Mouse (Mus musculus) forebrain, postnatal 0 days (tissue): Measurements from ENCODE around the gene Mgll. TPM values are rescaled to one million over a fixed set of nuclear protein-coding genes. Genes with fewer than 3 reads are reported as not detected.

Experiments
- ATAC-seq: fragments of 200-750 bp; cut with Nextera tagmentation; 2 replicates; pipeline ENCODE4 v1.8.0; 2017; ENCODE audit warnings: mild to moderate bottlenecking, moderate library complexity
- DNase-seq: peaks from one replicate; pipeline ENCODE4 v3.0.0-alpha.2; 2015
- H3K27ac ChIP-seq: fragments of 300-500 bp; sonication (generic); 2 replicates; pipeline ENCODE4 v1.5.1; 2014; ENCODE audit warnings: low read depth, mild to moderate bottlenecking, antibody characterized with exemption, low read length, moderate library complexity, mixed read lengths
- H3K27me3 ChIP-seq: fragments of 300-500 bp; sonication (generic); 2 replicates; pipeline ENCODE4 v1.6.1; 2014; ENCODE audit warnings: mild to moderate bottlenecking, low read length, mixed read lengths; ENCODE audit not compliant: insufficient read depth
- H3K36me3 ChIP-seq: fragments of 300-500 bp; sonication (generic); 2 replicates; pipeline ENCODE4 v1.6.1; 2014; ENCODE audit warnings: mild to moderate bottlenecking, moderate library complexity; ENCODE audit not compliant: insufficient read depth
- H3K4me1 ChIP-seq: fragments of 300-500 bp; sonication (generic); 2 replicates; pipeline ENCODE4 v1.6.1; 2014; ENCODE audit warnings: antibody characterized with exemption; ENCODE audit not compliant: insufficient read depth
- H3K4me2 ChIP-seq: fragments of 300-500 bp; sonication (generic); 2 replicates; pipeline ENCODE4 v1.6.1; 2014; ENCODE audit warnings: low read depth, mild to moderate bottlenecking, moderate library complexity
- H3K4me3 ChIP-seq: fragments of 300-500 bp; sonication (generic); 2 replicates; pipeline ENCODE4 v1.5.1; 2014; ENCODE audit warnings: low read depth, low read length, mixed read lengths
- H3K9ac ChIP-seq: fragments of 300-500 bp; sonication (generic); 2 replicates; pipeline ENCODE4 v1.6.1; 2014; ENCODE audit warnings: mild to moderate bottlenecking
- H3K9me3 ChIP-seq: fragments of 300-500 bp; sonication (generic); 2 replicates; pipeline ENCODE4 v1.6.1; 2016; ENCODE audit warnings: low read length
- CTCF ChIP-seq: sonication (generic); IDR thresholded peaks from 2 replicates; pipeline ENCODE4 v1.5.1; 2016; ENCODE audit warnings: antibody characterized with exemption, control low read depth, low read depth
- WGBS: fragments of 180-500 bp; shearing (Covaris S2); extraction: QIAGEN DNeasy Blood & Tissue Kit; methylation state at CpG from one replicate; pipeline ENCODE4 v1.1.7; 2014; 5-methylcytosine and 5-hydroxymethylcytosine counted together
- polyA plus RNA-seq: library from polyadenylated mRNA; unstranded; fragments of >200 nt; fragmentation: Nextera tagmentation; extraction: Ambion mirVana; gene quantifications from 2 replicates; pipeline ENCODE4 v1.2.1, GENCODE M21; 2015
- total RNA-seq: library from RNA; depleted of rRNA; stranded (reverse); fragments of >200 nt; gene quantifications from 2 replicates; pipeline ENCODE4 v1.2.3, GENCODE M21; 2014

The Mgll gene
- total and polyA plus RNA-seq, 2 experiments from 2014 or later = 35.1 to 60.7 TPM

GRCm38 (mm10) chr6:88776964-88777363 lies 52.8 kb downstream of the Mgll start:
- Histone ChIP-seq H3K4me3 (no peak overlapping the region), H3K9me3 (no peaks in the 10 kb centered on the region), H3K4me1 (no peaks in the 10 kb centered on the region), H3K4me2 (no peak overlapping the region), H3K9ac (no peak overlapping the region), H3K27me3 (no peaks in the 10 kb centered on the region), H3K36me3 (no peaks in the 10 kb centered on the region), H3K27ac (no peak overlapping the region)
- no peak for TF ChIP-seq CTCF
- 82% methylated on average over 8 of the region's 8 CpGs for WGBS
- DNase-seq (no peak), ATAC-seq (no peak)

GRCm38 (mm10) chr6:88778047-88778688 lies 54.0 kb downstream of the Mgll start:
- Histone ChIP-seq H3K27ac (no peak overlapping the region), H3K9ac (no peak overlapping the region), H3K4me2 (no peak overlapping the region), H3K36me3 (no peaks in the 10 kb centered on the region), H3K27me3 (no peaks in the 10 kb centered on the region), H3K9me3 (no peaks in the 10 kb centered on the region), H3K4me1 (no peaks in the 10 kb centered on the region), H3K4me3 (no peak overlapping the region)
- ATAC-seq = no peak
- no peak for DNase-seq
- no peak for TF ChIP-seq CTCF
- WGBS = 23% methylated on average over 8 of the region's 8 CpGs

- no peaks in the 10 kb centered on the region for H3K4me1 ChIP-seq
- TF ChIP-seq CTCF = no peak
- no peak overlapping the region for H3K4me3 ChIP-seq
- no peak overlapping the region for H3K9ac ChIP-seq
- DNase-seq = no peak
- H3K27ac ChIP-seq = no peak overlapping the region
- no peaks in the 10 kb centered on the region for H3K36me3 ChIP-seq
- 84% methylated on average over 5 of the region's 5 CpGs for WGBS
- no peak overlapping the region for H3K4me2 ChIP-seq
- no peaks in the 10 kb centered on the region for H3K27me3 ChIP-seq
- H3K9me3 ChIP-seq = no peaks in the 10 kb centered on the region
- no peak for ATAC-seq
Observed at GRCm38 (mm10) chr6:88779755-88780154, 55.5 kb downstream of the Mgll start.

GRCm38 (mm10) chr6:88781919-88782318 lies 57.7 kb downstream of the Mgll start:
- WGBS = 60% methylated on average over 4 of the region's 4 CpGs
- H3K4me3 ChIP-seq = no peak overlapping the region

GRCm38 (mm10) chr6:88782981-88783397 lies 58.8 kb downstream of the Mgll start:
- Histone ChIP-seq H3K36me3 (no peaks in the 10 kb centered on the region), H3K4me3 (no peak overlapping the region), H3K9ac (no peak overlapping the region), H3K9me3 (no peaks in the 10 kb centered on the region), H3K27me3 (no peaks in the 10 kb centered on the region), H3K27ac (no peak overlapping the region), H3K4me2 (no peak overlapping the region), H3K4me1 (peaks cover 18% of the 10 kb centered on the region)
- TF ChIP-seq CTCF = no peak
- 45% methylated on average over 4 of the region's 4 CpGs for WGBS
- DNase-seq (no peak), ATAC-seq (no peak)

More at GRCm38 (mm10) chr6:88781919-88782318, 57.7 kb downstream of the Mgll start:
- no peak for DNase-seq
- H3K9me3 ChIP-seq = no peaks in the 10 kb centered on the region
- H3K36me3 ChIP-seq = no peaks in the 10 kb centered on the region
- no peak for ATAC-seq
- H3K27me3 ChIP-seq = no peaks in the 10 kb centered on the region
- no peak overlapping the region for H3K9ac ChIP-seq
- H3K4me2 ChIP-seq = no peak overlapping the region
- peaks cover 12% of the 10 kb centered on the region for H3K4me1 ChIP-seq
- no peak overlapping the region for H3K27ac ChIP-seq
- TF ChIP-seq CTCF = no peak

GRCm38 (mm10) chr6:88784691-88785173 lies 60.5 kb downstream of the Mgll start:
- Histone ChIP-seq H3K4me3 (no peak overlapping the region), H3K9me3 (no peaks in the 10 kb centered on the region), H3K9ac (no peak overlapping the region), H3K4me1 (peaks cover 18% of the 10 kb centered on the region), H3K27me3 (no peaks in the 10 kb centered on the region), H3K36me3 (no peaks in the 10 kb centered on the region), H3K4me2 (no peak overlapping the region), H3K27ac (no peak overlapping the region)
- DNase-seq = no peak
- WGBS = 54% methylated on average over 7 of the region's 7 CpGs
- TF ChIP-seq CTCF = peak; percentile 12; the same call in 1 of the 2 replicates
- no peak for ATAC-seq

GRCm38 (mm10) chr6:88785331-88785730 lies 61.1 kb downstream of the Mgll start:
- Histone ChIP-seq H3K9ac (no peak overlapping the region), H3K9me3 (no peaks in the 10 kb centered on the region), H3K36me3 (no peaks in the 10 kb centered on the region), H3K4me2 (no peak overlapping the region), H3K27ac (no peak overlapping the region), H3K4me1 (peaks cover 18% of the 10 kb centered on the region), H3K27me3 (no peaks in the 10 kb centered on the region), H3K4me3 (no peak overlapping the region)
- DNase-seq = peak; percentile 49
- no peak for TF ChIP-seq CTCF
- ATAC-seq = peak; percentile 53
- WGBS = 30% methylated on average over 5 of the region's 5 CpGs
